Mouse (Mus musculus) lung, adult 2 months (tissue): ENCODE data around the gene Enpp6. TPM values are rescaled to one million over a fixed set of nuclear protein-coding genes. Genes with fewer than 3 reads are reported as not detected.

Experiments
- DNase-seq: peaks from one replicate; pipeline ENCODE4 v3.0.0; 2022
- H3K4me1 ChIP-seq: fragments of 200-500 bp; 2 replicates; pipeline ENCODE4 v1.6.1; 2011; ENCODE audit warnings: low read length; ENCODE audit not compliant: control insufficient read depth, insufficient read depth
- H3K4me3 ChIP-seq: fragments of 200-500 bp; replicated peaks from 2 replicates; pipeline ENCODE3; 2011; ENCODE audit warnings: low read depth, mild to moderate bottlenecking, control low read depth, low read length; ENCODE audit errors: extremely low read depth
- CTCF ChIP-seq: fragments of 200-500 bp; IDR thresholded peaks from 2 replicates; pipeline ENCODE4 v1.5.1; 2011; ENCODE audit warnings: mild to moderate bottlenecking, low read length, control low read depth; ENCODE audit not compliant: insufficient read depth
- POLR2A ChIP-seq: fragments of 200-500 bp; IDR thresholded peaks from 2 replicates; pipeline ENCODE4 v1.6.1; 2011; ENCODE audit warnings: low read depth, mild to moderate bottlenecking, control low read depth, low read length, borderline replicate concordance; ENCODE audit errors: extremely low read depth
- WGBS: fragments of 180-500 bp; shearing (Covaris S2); methylation state at CpG from one replicate; pipeline ENCODE4 v1.1.7; 2018; 5-methylcytosine and 5-hydroxymethylcytosine counted together
- polyA plus RNA-seq: library from polyadenylated mRNA; depleted of rRNA; stranded (reverse); fragments of >200 nt; gene quantifications from 2 replicates; pipeline ENCODE4 v1.2.3, GENCODE M21; 2012

Gene Enpp6
- polyA plus RNA-seq, 1 experiment = 10.4 TPM

DNA sequence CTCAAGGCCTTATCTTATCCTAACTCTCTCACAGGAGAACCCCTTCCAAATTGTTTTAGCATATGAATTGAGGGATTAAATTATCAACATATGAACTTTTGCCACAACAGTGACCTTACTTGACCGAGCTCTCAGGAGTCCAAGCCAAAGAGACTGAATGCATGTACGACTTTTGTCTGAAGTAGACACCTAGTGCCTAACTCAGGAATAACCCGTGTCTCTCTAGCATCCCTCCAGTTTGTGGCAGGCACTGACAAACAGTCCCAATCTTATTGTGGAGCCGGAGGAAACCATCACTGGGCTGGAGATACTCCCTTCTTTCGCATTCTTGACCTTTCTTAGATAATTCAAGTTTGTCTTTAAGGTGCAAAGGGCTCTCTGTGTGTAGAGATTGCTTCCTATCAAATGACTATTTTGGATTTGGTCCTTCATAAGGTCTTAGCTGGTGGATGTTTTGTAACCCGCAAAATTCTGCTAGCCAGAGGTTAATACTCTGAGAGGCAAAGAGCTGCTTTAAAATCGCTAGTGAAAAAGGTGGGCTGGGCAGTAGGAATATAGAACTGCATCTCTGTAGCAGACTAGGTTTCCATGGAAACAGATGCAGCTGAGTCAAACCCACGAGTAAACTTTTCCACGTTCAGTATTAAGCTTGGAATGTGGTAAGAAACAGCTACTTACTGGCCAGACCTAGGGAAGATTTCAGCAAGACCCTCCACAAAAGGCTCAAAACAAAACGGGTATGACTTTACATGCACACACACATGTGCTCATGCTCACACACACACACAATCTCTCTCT lies 23.9 kb upstream of the Enpp6 start:
- Histone ChIP-seq H3K4me1 (no peaks in the 10 kb centered on the region), H3K4me3 (no peak overlapping the region)
- 60% methylated on average over 10 of the region's 10 CpGs for WGBS
- DNase-seq = no peak
- TF ChIP-seq CTCF (no peak), POLR2A (no peak)

DNA sequence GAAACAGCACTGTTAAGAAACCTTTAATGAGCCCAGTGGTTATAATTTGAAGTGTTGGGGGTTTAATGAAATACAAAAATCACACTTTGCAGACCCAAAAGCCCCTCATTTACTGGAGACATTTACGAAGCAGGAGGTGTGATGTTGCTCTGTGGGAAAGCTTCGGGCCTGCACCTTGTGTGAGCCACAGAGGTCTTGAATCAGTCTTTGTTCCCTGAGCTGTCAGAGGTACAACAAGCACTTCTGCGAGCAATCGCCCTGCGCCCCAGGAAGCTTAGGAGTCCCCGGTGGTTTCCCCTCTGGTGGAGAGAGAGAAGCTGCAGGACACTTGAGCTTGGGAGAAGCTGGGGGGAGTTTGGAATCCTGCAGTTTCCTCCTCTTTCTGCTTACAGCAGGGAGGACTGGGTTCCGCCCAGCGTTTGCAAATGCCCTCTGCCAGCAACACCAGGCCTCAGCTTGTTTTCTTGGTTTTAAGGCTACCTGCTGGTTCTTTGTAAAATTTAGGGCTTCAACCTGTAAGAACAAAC lies 23.0 kb upstream of the Enpp6 start:
- no peak for TF ChIP-seq POLR2A
- no peak for TF ChIP-seq CTCF
- no peak for DNase-seq
- no peaks in the 10 kb centered on the region for H3K4me1 ChIP-seq
- H3K4me3 ChIP-seq = no peak overlapping the region
- WGBS = 64% methylated on average over 8 of the region's 8 CpGs

DNA sequence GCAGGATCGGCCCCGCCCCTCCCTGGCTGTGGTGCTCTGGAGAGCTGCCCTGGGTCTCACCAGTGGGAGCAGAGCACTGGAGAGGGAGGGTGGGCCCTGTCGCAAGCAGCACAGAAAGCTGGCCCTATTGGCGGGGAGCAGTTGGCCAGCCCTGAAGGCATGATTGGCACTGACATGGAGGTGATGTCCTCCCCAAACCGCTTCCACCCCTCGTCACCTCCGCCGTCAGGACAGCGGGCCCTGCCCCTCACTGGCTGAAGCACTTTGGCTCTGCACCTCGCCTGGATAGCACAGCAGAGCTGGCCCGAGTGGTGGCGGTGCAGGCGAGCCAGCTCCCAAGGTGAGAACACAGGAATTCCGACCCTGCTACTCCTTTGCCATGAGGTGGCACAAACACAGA lies 20.9 kb upstream of the Enpp6 start:
- no peak for DNase-seq
- 70% methylated on average over 14 of the region's 14 CpGs for WGBS
- no peaks in the 10 kb centered on the region for H3K4me1 ChIP-seq
- H3K4me3 ChIP-seq = no peak overlapping the region
- TF ChIP-seq CTCF = no peak
- no peak for TF ChIP-seq POLR2A

DNA sequence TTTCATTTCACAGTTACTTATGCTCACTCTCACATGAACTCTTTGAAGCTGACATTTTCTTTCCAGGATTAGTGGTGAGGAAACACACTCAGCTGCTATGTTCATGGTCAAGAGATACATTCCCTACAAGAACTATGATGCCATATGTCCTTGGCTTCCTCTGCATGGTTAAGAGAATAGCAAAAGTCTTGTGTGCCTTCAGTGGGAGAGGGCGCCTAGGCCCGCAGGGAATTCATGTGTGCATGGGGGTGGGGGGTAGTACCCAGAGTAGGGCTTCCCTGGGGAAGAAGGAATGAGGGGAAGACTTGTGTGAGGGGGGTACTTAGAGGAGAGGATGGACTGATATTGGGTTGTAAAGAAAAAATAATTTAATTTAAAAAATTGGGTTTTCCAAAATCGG lies 18.0 kb upstream of the Enpp6 start:
- TF ChIP-seq POLR2A (no peak), CTCF (no peak)
- H3K4me1 ChIP-seq = no peaks in the 10 kb centered on the region
- DNase-seq = no peak
- 95% methylated on average over 3 of the region's 3 CpGs for WGBS
- no peak overlapping the region for H3K4me3 ChIP-seq

DNA sequence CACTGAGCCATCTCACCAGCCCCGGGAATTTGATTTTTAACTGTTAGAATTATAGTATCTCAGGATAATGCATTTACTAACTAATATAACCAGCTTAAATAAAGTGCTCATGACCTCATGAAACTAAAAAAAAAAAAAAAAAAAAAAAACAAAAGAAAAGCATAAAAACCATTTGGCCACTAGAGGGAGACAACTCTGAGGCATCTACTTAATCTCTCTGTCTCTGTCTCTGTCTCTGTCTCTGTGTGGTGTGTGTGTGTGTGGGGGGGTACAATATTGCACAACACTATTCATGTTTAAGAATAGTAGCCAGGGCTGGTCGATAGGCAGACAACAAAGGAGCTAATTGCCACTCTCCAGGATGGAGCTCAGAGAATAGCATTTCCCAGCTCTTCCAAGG lies 17.3 kb upstream of the Enpp6 start:
- DNase-seq = no peak
- no peak for TF ChIP-seq POLR2A
- no peak for TF ChIP-seq CTCF
- 42% methylated on average over 2 of the region's 2 CpGs for WGBS
- Histone ChIP-seq H3K4me3 (no peak overlapping the region), H3K4me1 (no peaks in the 10 kb centered on the region)

DNA sequence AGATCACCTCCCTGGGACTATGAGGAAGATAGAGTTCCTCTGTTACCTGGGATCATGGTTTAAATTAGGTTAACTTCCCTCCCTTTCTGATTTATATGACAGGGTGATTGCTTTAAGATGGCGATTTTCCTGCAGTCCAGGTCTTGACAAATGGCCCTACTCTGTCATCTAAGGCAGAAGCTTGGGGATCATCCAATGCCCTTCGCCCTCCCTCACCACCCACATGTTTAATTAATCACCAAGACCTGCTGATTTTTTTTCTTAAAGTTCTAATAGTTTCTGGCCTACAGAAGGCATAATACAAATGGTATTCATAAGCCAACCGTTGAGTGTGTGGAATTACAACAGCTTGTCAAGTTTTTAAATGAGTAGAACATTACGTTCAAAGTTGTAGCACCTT lies 9.3 kb upstream of the Enpp6 start:
- Histone ChIP-seq H3K4me3 (no peak overlapping the region), H3K4me1 (no peaks in the 10 kb centered on the region)
- 88% methylated on average over 4 of the region's 4 CpGs for WGBS
- TF ChIP-seq CTCF = no peak
- no peak for TF ChIP-seq POLR2A
- no peak for DNase-seq

DNA sequence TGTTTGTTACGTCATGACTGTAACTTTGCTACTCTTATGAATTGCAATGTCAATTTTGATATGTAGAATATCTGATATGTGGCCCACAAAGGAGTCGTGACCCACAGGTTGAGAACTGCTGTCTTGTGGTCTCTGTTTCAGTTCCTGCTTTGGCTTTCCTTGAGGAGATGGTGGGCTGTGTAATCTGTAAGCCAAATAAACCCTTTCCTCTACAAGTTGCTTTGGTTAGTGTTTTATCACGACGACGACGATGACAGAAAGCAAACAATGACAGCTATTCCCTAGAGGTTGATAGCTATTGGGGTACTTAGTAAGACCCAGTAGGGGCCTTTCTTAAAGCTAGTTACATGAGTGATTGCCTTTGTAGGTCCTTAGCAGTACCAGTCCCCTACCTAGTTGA lies 4.5 kb upstream of the Enpp6 start:
- WGBS = 57% methylated on average over 6 of the region's 6 CpGs
- Histone ChIP-seq H3K4me3 (no peak overlapping the region), H3K4me1 (no peaks in the 10 kb centered on the region)
- no peak for DNase-seq
- TF ChIP-seq POLR2A (no peak), CTCF (no peak)

DNA sequence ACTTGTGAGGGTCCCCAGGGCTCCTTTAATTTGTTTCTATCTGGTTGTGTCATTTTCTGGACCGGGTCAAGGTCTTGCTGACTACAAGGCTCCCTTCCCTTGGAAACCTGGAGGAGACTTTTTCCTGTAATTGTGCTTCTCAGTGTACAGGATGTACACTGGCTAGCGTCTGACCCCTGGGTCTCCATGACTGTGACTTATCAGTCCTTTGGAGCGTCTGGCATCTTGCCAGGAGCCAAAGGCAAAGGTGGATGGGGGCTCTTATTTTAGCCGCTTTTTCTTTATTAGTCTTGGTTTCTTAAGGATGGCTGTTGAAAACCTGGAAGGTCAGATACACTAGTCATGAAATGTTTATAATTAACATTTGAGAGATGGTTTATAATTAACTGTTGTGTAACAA lies 3.9 kb upstream of the Enpp6 start:
- DNase-seq = no peak

DNA sequence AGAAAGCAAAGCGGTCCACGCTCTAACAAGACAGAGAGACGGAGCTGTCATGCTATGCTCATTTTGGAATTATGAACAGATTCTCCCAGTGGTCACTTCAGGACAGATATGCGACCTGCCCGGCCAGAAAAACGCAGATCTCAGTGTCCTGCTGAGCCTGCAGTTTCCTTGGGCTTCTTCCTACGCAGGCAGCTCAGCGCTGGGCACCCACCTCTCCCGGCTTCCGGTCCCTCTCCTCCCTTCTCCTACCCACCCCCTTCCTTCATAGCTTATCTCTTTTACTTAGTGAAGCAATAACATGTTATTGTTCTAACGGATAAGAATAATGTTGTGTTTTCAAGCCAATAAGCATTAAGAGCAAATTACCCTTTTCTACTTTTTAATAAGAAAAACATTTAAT lies 2.0 kb upstream of the Enpp6 start:
- 65% methylated on average over 11 of the region's 11 CpGs for WGBS
- no peak for TF ChIP-seq POLR2A
- no peak for DNase-seq
- Histone ChIP-seq H3K4me3 (no peak overlapping the region), H3K4me1 (no peaks in the 10 kb centered on the region)

More for the DNA sequence above, 3.9 kb upstream of the Enpp6 start:
- Histone ChIP-seq H3K4me1 (no peaks in the 10 kb centered on the region), H3K4me3 (no peak overlapping the region)
- TF ChIP-seq POLR2A (no peak), CTCF (no peak)
- WGBS = 43% methylated on average over 4 of the region's 4 CpGs

DNA sequence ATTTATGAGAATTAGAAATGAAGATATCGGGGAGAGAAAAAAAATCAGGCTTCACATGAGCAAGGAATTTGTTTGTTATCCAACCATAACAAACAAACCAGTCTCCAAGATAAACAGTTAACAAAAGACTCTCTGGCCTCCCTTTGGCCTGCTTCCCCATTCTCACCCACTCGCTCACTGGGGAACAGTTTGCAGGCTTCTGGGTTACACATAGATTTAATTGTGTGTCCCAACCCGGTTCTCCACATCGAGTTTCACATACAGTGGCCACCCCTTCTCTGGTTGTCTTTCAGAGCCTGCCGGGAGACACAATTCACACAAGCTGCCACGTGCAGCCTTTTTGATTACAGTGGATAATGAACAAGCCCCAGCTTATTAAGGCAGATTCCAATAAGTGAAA lies 1.7 kb downstream of the Enpp6 start:
- no peak for DNase-seq
- WGBS = 53% methylated on average over 6 of the region's 6 CpGs
- no peak overlapping the region for H3K4me3 ChIP-seq
- TF ChIP-seq CTCF = no peak
- TF ChIP-seq POLR2A = no peak
- H3K4me1 ChIP-seq = peaks cover 3% of the 10 kb centered on the region; the same call in 1 of the 2 replicates
